Mouse (Mus musculus) forebrain, embryonic 11.5 days (tissue): ENCODE results near the gene Tceal3. TPM values are rescaled to one million over a fixed set of nuclear protein-coding genes. Genes with fewer than 3 reads are reported as not detected.
"Not testable (repeated sequence)": the region's sequence is repeated elsewhere in the genome, so short reads cannot be mapped to it uniquely, and the experiment has no call there.

Experiments used
- ATAC-seq: fragments of 200-750 bp; cut with Nextera tagmentation; replicated peaks from 2 replicates; pipeline ENCODE4 v1.8.0; 2017; ENCODE audit warnings: moderate TSS enrichment; ENCODE audit not compliant: low FRiP score
- DNase-seq: peaks from one replicate; pipeline ENCODE4 v3.0.0-alpha.2; 2017; ENCODE audit warnings: low spot score
- H3K27ac ChIP-seq: fragments of 300-500 bp; sonication (generic); 2 replicates; pipeline ENCODE4 v1.5.1; 2014; ENCODE audit warnings: low read depth, low read length
- H3K27me3 ChIP-seq: fragments of 300-500 bp; sonication (generic); 2 replicates; pipeline ENCODE4 v1.6.1; 2014; ENCODE audit warnings: mild to moderate bottlenecking, low read length, mixed read lengths; ENCODE audit not compliant: control insufficient read depth, insufficient read depth
- H3K36me3 ChIP-seq: fragments of 300-500 bp; sonication (generic); 2 replicates; pipeline ENCODE4 v1.6.1; 2014; ENCODE audit warnings: mild to moderate bottlenecking, low read length, moderate library complexity, mixed read lengths; ENCODE audit not compliant: control insufficient read depth, insufficient read depth
- H3K4me1 ChIP-seq: fragments of 300-500 bp; sonication (generic); replicated peaks from 2 replicates; pipeline ENCODE4 v1.6.1; 2014; ENCODE audit warnings: low read length, mixed read lengths; ENCODE audit not compliant: control insufficient read depth, insufficient read depth
- H3K4me2 ChIP-seq: fragments of 300-500 bp; sonication (generic); 2 replicates; pipeline ENCODE4 v1.6.1; 2014; ENCODE audit warnings: low read depth, mild to moderate bottlenecking, low read length, moderate library complexity, mixed read lengths; ENCODE audit not compliant: severe bottlenecking
- H3K4me3 ChIP-seq: fragments of 300-500 bp; sonication (generic); 2 replicates; pipeline ENCODE4 v1.5.1; 2014; ENCODE audit warnings: low read depth, low read length
- H3K9ac ChIP-seq: fragments of 300-500 bp; sonication (generic); 2 replicates; pipeline ENCODE4 v1.6.1; 2014; ENCODE audit warnings: low read length
- H3K9me3 ChIP-seq: fragments of 300-500 bp; sonication (generic); 2 replicates; pipeline ENCODE4 v1.6.1; 2016; ENCODE audit warnings: low read length, mixed read lengths; ENCODE audit not compliant: control insufficient read depth
- WGBS: fragments of 180-500 bp; shearing (Covaris S2); extraction: QIAGEN DNeasy Blood & Tissue Kit; methylation state at CpG from one replicate; pipeline ENCODE4 v1.1.7; 2014; 5-methylcytosine and 5-hydroxymethylcytosine counted together
- polyA plus RNA-seq: library from polyadenylated mRNA; unstranded; fragments of >200 nt; fragmentation: Nextera tagmentation; extraction: Ambion mirVana; gene quantifications from 2 replicates; pipeline ENCODE4 v1.2.1, GENCODE M21; 2014

Gene Tceal3
- polyA plus RNA-seq, 1 experiment from 2014 or later, result 9.9 TPM

GRCm38 (mm10) chrX:136611346-136611745 is 20.7 kb downstream of the Tceal3 start:
- no peaks in the 10 kb centered on the region for H3K36me3 ChIP-seq
- no peak overlapping the region for H3K27ac ChIP-seq
- ATAC-seq (no peak), DNase-seq (no peak)
- no peak overlapping the region for H3K4me2 ChIP-seq
- no peaks in the 10 kb centered on the region for H3K27me3 ChIP-seq
- no peak overlapping the region for H3K4me3 ChIP-seq
- 84% methylated on average over 3 of the region's 3 CpGs for WGBS
- H3K9ac ChIP-seq, result no peak overlapping the region
- no peaks in the 10 kb centered on the region for H3K9me3 ChIP-seq
- no peaks in the 10 kb centered on the region for H3K4me1 ChIP-seq

GRCm38 (mm10) chrX:136615889-136616288 is 25.2 kb downstream of the Tceal3 start:
- H3K27me3 ChIP-seq, result not testable (repeated sequence)

GRCm38 (mm10) chrX:136624905-136625569 is 34.4 kb downstream of the Tceal3 start:
- no peaks in the 10 kb centered on the region for H3K36me3 ChIP-seq
- H3K9ac ChIP-seq, result no peak overlapping the region
- H3K27ac ChIP-seq, result no peak overlapping the region
- no peaks in the 10 kb centered on the region for H3K4me1 ChIP-seq
- 46% methylated on average over 9 of the region's 9 CpGs for WGBS
- DNase-seq, result peak; percentile 59
- ATAC-seq, result no peak
- H3K9me3 ChIP-seq, result no peaks in the 10 kb centered on the region
- no peak overlapping the region for H3K4me3 ChIP-seq
- H3K4me2 ChIP-seq, result no peak overlapping the region
- H3K27me3 ChIP-seq, result no peaks in the 10 kb centered on the region

More at GRCm38 (mm10) chrX:136615889-136616288, 25.2 kb downstream of the Tceal3 start:
- DNase-seq, H3K4me3 ChIP-seq, H3K4me1 ChIP-seq, H3K9me3 ChIP-seq, H3K4me2 ChIP-seq, ATAC-seq, H3K27ac ChIP-seq, H3K9ac ChIP-seq, H3K36me3 ChIP-seq: not testable (repeated sequence)
- WGBS, result 68% methylated on average over 3 of the region's 3 CpGs

GRCm38 (mm10) chrX:136625959-136626358 is 35.3 kb downstream of the Tceal3 start:
- 77% methylated on average over 4 of the region's 4 CpGs for WGBS
- ATAC-seq (no peak), DNase-seq (no peak)
- no peak overlapping the region for H3K4me3 ChIP-seq
- H3K27ac ChIP-seq, result no peak overlapping the region
- H3K9me3 ChIP-seq, result no peaks in the 10 kb centered on the region
- no peak overlapping the region for H3K4me2 ChIP-seq
- no peak overlapping the region for H3K9ac ChIP-seq
- H3K36me3 ChIP-seq, result no peaks in the 10 kb centered on the region
- no peaks in the 10 kb centered on the region for H3K27me3 ChIP-seq
- H3K4me1 ChIP-seq, result no peaks in the 10 kb centered on the region

- H3K4me2 ChIP-seq, result no peak overlapping the region
- H3K4me3 ChIP-seq, result no peak overlapping the region
- ATAC-seq, result no peak
- H3K27me3 ChIP-seq, result no peaks in the 10 kb centered on the region
- H3K36me3 ChIP-seq, result no peaks in the 10 kb centered on the region
- 73% methylated on average over 4 of the region's 4 CpGs for WGBS
- no peak overlapping the region for H3K27ac ChIP-seq
- H3K9ac ChIP-seq, result no peak overlapping the region
- H3K9me3 ChIP-seq, result no peaks in the 10 kb centered on the region
- no peak for DNase-seq
- no peaks in the 10 kb centered on the region for H3K4me1 ChIP-seq
Observed at GRCm38 (mm10) chrX:136635116-136635515, 44.5 kb downstream of the Tceal3 start.

GRCm38 (mm10) chrX:136639754-136640153 is 49.1 kb downstream of the Tceal3 start:
- H3K36me3 ChIP-seq, result no peaks in the 10 kb centered on the region
- no peak overlapping the region for H3K27ac ChIP-seq
- H3K9ac ChIP-seq, result no peak overlapping the region
- ATAC-seq, result no peak
- no peaks in the 10 kb centered on the region for H3K9me3 ChIP-seq
- H3K4me2 ChIP-seq, result no peak overlapping the region
- no peaks in the 10 kb centered on the region for H3K4me1 ChIP-seq
- 39% methylated on average over 4 of the region's 6 CpGs for WGBS
- no peak overlapping the region for H3K4me3 ChIP-seq
- no peak for DNase-seq
- H3K27me3 ChIP-seq, result no peaks in the 10 kb centered on the region

- not testable (repeated sequence) for DNase-seq
Observed at GRCm38 (mm10) chrX:136645857-136646256, 55.2 kb downstream of the Tceal3 start.

GRCm38 (mm10) chrX:136666281-136666706 is 75.7 kb downstream of the Tceal3 start:
- ATAC-seq (peak; percentile 82), DNase-seq (peak; percentile 62)
- Histone ChIP-seq H3K9ac (peak overlapping the region; percentile 33), H3K4me1 (no peaks in the 10 kb centered on the region), H3K27ac (no peak overlapping the region), H3K9me3 (no peaks in the 10 kb centered on the region), H3K36me3 (no peaks in the 10 kb centered on the region), H3K4me3 (peak overlapping the region; percentile 42), H3K4me2 (peak overlapping the region; percentile 62), H3K27me3 (no peaks in the 10 kb centered on the region)
- WGBS, result 27% methylated on average over 11 of the region's 20 CpGs

More at GRCm38 (mm10) chrX:136645857-136646256, 55.2 kb downstream of the Tceal3 start:
- not testable (repeated sequence) for H3K4me2 ChIP-seq, H3K27ac ChIP-seq, H3K9me3 ChIP-seq, H3K36me3 ChIP-seq, H3K9ac ChIP-seq, ATAC-seq, H3K4me1 ChIP-seq, H3K27me3 ChIP-seq, H3K4me3 ChIP-seq
- WGBS, result 52% methylated on average over 3 of the region's 3 CpGs
